In the genomic region with DNA sequence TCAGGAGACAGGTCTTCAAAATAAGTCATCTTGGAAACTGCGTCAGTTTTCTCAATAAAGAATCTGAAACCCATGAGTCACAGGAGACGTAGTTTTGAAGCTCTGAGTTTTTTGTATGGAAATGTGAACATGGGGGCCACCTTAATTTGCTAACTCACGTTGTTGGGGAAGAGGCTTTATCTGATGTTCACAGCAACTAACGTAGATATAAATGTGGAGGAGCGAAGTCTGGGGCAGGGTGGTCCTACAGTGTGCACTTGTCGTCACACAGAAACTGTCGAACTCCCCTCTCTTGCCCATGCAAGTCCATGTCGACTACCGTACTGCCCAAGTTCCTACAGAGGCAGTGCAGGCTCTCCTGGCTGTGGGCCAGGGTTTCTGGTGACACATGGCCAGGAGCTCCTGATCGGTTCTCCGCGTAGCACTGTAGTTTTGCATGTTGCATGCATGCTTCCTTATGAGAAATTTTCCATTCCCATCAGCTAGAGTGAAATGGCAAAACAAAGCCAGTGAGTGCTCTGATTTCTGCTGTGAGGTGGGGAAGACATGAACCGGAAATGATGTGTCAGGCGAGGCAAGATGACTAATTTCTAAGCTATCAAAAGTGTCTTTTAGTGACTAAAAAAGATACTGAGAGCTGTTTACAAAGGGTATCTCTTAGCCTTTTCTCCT, we compare ENCODE assay signal across 7 mouse cellular contexts.
DNase-seq lines count a peak whose midpoint lies in the region; ATAC-seq and TF ChIP-seq lines count a peak whose summit lies in the region.

No protein-coding gene starts in this region.

- TF ChIP-seq CTCF in heart, postnatal 0 days (IDR thresholded peaks at IDR 0.05; ENCODE audit: low read depth): no peak

- ATAC-seq in heart, postnatal 0 days (ENCODE audit: insufficient read depth, low read depth): peak; percentile 53; the same call in 1 of the 2 replicates
- no peak for ATAC-seq in intestine, embryonic 16.5 days
- no peak for ATAC-seq in hindbrain, embryonic 13.5 days (ENCODE audit: low FRiP score)

- no peak for TF ChIP-seq EP300 in heart, postnatal 0 days (IDR thresholded peaks at IDR 0.05; ENCODE audit: low read depth)

- H3K4me3 ChIP-seq in heart, postnatal 0 days (ENCODE audit: low read depth, low read length): no peak overlapping the region
- H3K4me3 ChIP-seq in intestine, embryonic 16.5 days (ENCODE audit: low read length): no peak overlapping the region
- H3K4me3 ChIP-seq in hindbrain, embryonic 13.5 days: no peak overlapping the region

- no peaks in the 10 kb centered on the region for H3K9me3 ChIP-seq in heart, postnatal 0 days (replicated peaks; ENCODE audit: control insufficient read depth, low read length)
- no peaks in the 10 kb centered on the region for H3K9me3 ChIP-seq in intestine, embryonic 16.5 days (ENCODE audit: control insufficient read depth, low read length)
- H3K9me3 ChIP-seq in hindbrain, embryonic 13.5 days: no peaks in the 10 kb centered on the region

- no peaks in the 10 kb centered on the region for H3K27me3 ChIP-seq in heart, postnatal 0 days (ENCODE audit: control insufficient read depth, insufficient read depth, low read length)
- H3K27me3 ChIP-seq in intestine, embryonic 16.5 days (replicated peaks; ENCODE audit: control insufficient read depth, insufficient read depth, low read length): no peaks in the 10 kb centered on the region
- no peaks in the 10 kb centered on the region for H3K27me3 ChIP-seq in hindbrain, embryonic 13.5 days

- peak; percentile 51 for DNase-seq in ovary, postnatal 36 days (ENCODE audit: low spot score)
- no peak for DNase-seq in ovary, postnatal 10 days (ENCODE audit: low spot score)
- peak; percentile 67 for DNase-seq in adrenal gland, adult 8-10 months
- peak; percentile 48 for DNase-seq in heart, postnatal 0 days (ENCODE audit: low spot score)
- peak; percentile 71 for DNase-seq in lung, postnatal 10 days

- H3K36me3 ChIP-seq in heart, postnatal 0 days (replicated peaks; ENCODE audit: control insufficient read depth, insufficient read depth, low read length): 0 out of 2 replicates have a peak, but pooled peaks cover 4% of the 10 kb centered on the region
- H3K36me3 ChIP-seq in intestine, embryonic 16.5 days (ENCODE audit: control insufficient read depth, insufficient read depth, low read length): no peaks in the 10 kb centered on the region
- H3K36me3 ChIP-seq in hindbrain, embryonic 13.5 days: no peaks in the 10 kb centered on the region

- no peak overlapping the region for H3K27ac ChIP-seq in heart, postnatal 0 days (ENCODE audit: low read depth)
- H3K27ac ChIP-seq in intestine, embryonic 16.5 days (ENCODE audit: low read length): no peak overlapping the region
- no peak overlapping the region for H3K27ac ChIP-seq in hindbrain, embryonic 13.5 days

- H3K9ac ChIP-seq in heart, postnatal 0 days (replicated peaks; ENCODE audit: low read depth, low read length): no peak overlapping the region
- H3K9ac ChIP-seq in intestine, embryonic 16.5 days (ENCODE audit: low read depth, low read length): no peak overlapping the region
- H3K9ac ChIP-seq in hindbrain, embryonic 13.5 days: no peak overlapping the region

- no peak overlapping the region for H3K4me2 ChIP-seq in heart, postnatal 0 days (ENCODE audit: low read depth, low read length)
- no peak overlapping the region for H3K4me2 ChIP-seq in intestine, embryonic 16.5 days (ENCODE audit: low read depth, low read length)
- no peak overlapping the region for H3K4me2 ChIP-seq in hindbrain, embryonic 13.5 days

- H3K4me1 ChIP-seq in heart, postnatal 0 days (ENCODE audit: control insufficient read depth, insufficient read depth): no peaks in the 10 kb centered on the region
- peaks cover 5% of the 10 kb centered on the region; the same call in 1 of the 2 replicates for H3K4me1 ChIP-seq in intestine, embryonic 16.5 days (ENCODE audit: control insufficient read depth, insufficient read depth, low read length)
- H3K4me1 ChIP-seq in hindbrain, embryonic 13.5 days (replicated peaks): 0 out of 2 replicates have a peak, but pooled peaks cover 3% of the 10 kb centered on the region

- WGBS in heart, postnatal 0 days: 45% methylated on average over 14 of the region's 14 CpGs
- WGBS in intestine, embryonic 16.5 days: 81% methylated on average over 14 of the region's 14 CpGs
- 87% methylated on average over 14 of the region's 14 CpGs for WGBS in hindbrain, embryonic 13.5 days
